Mouse (Mus musculus) embryonic facial prominence, embryonic 14.5 days (tissue): ENCODE measurements around the gene Rbbp4. TPM values are rescaled to one million over a fixed set of nuclear protein-coding genes. Genes with fewer than 3 reads are reported as not detected.

Source experiments
- ATAC-seq: fragments of 200-750 bp; cut with Nextera tagmentation; 2 replicates; pipeline ENCODE4 v1.8.0; 2017; ENCODE audit warnings: low read depth, moderate number of reproducible peaks, moderate TSS enrichment
- DNase-seq: peaks from one replicate; pipeline ENCODE4 v3.0.0-alpha.2; 2015; ENCODE audit warnings: low spot score
- H3K27ac ChIP-seq: fragments of 300-500 bp; sonication (generic); replicated peaks from 2 replicates; pipeline ENCODE4 v1.5.1; 2014; ENCODE audit warnings: low read depth, mild to moderate bottlenecking, low read length, moderate library complexity
- H3K27me3 ChIP-seq: fragments of 300-500 bp; sonication (generic); replicated peaks from 2 replicates; pipeline ENCODE4 v1.6.1; 2014; ENCODE audit warnings: low read length; ENCODE audit not compliant: control insufficient read depth, insufficient read depth
- H3K36me3 ChIP-seq: fragments of 300-500 bp; sonication (generic); 2 replicates; pipeline ENCODE4 v1.6.1; 2014; ENCODE audit warnings: low read length, mixed read lengths; ENCODE audit not compliant: control insufficient read depth, insufficient read depth
- H3K4me1 ChIP-seq: fragments of 300-500 bp; sonication (generic); 2 replicates; pipeline ENCODE4 v1.6.1; 2014; ENCODE audit warnings: antibody characterized with exemption, low read length; ENCODE audit not compliant: control insufficient read depth, insufficient read depth
- H3K4me2 ChIP-seq: fragments of 300-500 bp; sonication (generic); 2 replicates; pipeline ENCODE4 v1.6.1; 2014; ENCODE audit warnings: low read depth, mild to moderate bottlenecking, low read length, moderate library complexity, mixed read lengths
- H3K4me3 ChIP-seq: fragments of 300-500 bp; sonication (generic); 2 replicates; pipeline ENCODE4 v1.5.1; 2014; ENCODE audit warnings: low read depth, mild to moderate bottlenecking, low read length
- H3K9ac ChIP-seq: fragments of 300-500 bp; sonication (generic); 2 replicates; pipeline ENCODE4 v1.6.1; 2014; ENCODE audit warnings: low read depth, mild to moderate bottlenecking, low read length, moderate library complexity, mixed read lengths
- H3K9me3 ChIP-seq: fragments of 300-500 bp; sonication (generic); 2 replicates; pipeline ENCODE4 v1.6.1; 2016; ENCODE audit warnings: low read length; ENCODE audit not compliant: control insufficient read depth
- WGBS: fragments of 180-500 bp; shearing (Covaris S2); extraction: QIAGEN DNeasy Blood & Tissue Kit; methylation state at CpG from one replicate; pipeline ENCODE4 v1.1.7; 2014; 5-methylcytosine and 5-hydroxymethylcytosine counted together
- polyA plus RNA-seq: library from polyadenylated mRNA; unstranded; fragments of >200 nt; fragmentation: Nextera tagmentation; extraction: Ambion mirVana; gene quantifications from 2 replicates; pipeline ENCODE4 v1.2.1, GENCODE M21; 2014

Gene Rbbp4
- polyA plus RNA-seq: 304 and 320 TPM in 2 replicates

- DNase-seq (peak; percentile 100), ATAC-seq (peak; percentile 98)
- Histone ChIP-seq H3K4me1 (peaks cover 29% of the 10 kb centered on the region), H3K9ac (peak within 1 kb of the TSS; percentile 97), H3K27ac (peak within 1 kb of the TSS; percentile 97), H3K27me3 (no peaks in the 10 kb centered on the region), H3K4me2 (peak within 1 kb of the TSS; percentile 61), H3K4me3 (peak within 1 kb of the TSS; percentile 94), H3K9me3 (no peaks in the 10 kb centered on the region), H3K36me3 (peaks cover 35% of the 10 kb centered on the region)
- under 1% methylated on average over 58 of the region's 73 CpGs for WGBS
Measured at GRCm38 (mm10) chr4:129335216-129336074, at the start of gene Rbbp4, which contains the start of gene Zbtb8os. TSS of gene Rbbp4 (minus strand) at chr4:129335370. TSS of gene Zbtb8os (plus strand) at chr4:129335695.

GRCm38 (mm10) chr4:129384440-129384839 is 49.3 kb upstream of the Rbbp4 start:
- Histone ChIP-seq H3K4me2 (no peak overlapping the region), H3K9ac (no peak overlapping the region), H3K9me3 (no peaks in the 10 kb centered on the region), H3K4me1 (no peaks in the 10 kb centered on the region), H3K36me3 (no peaks in the 10 kb centered on the region), H3K27ac (no peak overlapping the region), H3K27me3 (no peaks in the 10 kb centered on the region), H3K4me3 (no peak overlapping the region)
- ATAC-seq (no peak), DNase-seq (peak; percentile 53)
- 25% methylated on average over 6 of the region's 6 CpGs for WGBS

DNA sequence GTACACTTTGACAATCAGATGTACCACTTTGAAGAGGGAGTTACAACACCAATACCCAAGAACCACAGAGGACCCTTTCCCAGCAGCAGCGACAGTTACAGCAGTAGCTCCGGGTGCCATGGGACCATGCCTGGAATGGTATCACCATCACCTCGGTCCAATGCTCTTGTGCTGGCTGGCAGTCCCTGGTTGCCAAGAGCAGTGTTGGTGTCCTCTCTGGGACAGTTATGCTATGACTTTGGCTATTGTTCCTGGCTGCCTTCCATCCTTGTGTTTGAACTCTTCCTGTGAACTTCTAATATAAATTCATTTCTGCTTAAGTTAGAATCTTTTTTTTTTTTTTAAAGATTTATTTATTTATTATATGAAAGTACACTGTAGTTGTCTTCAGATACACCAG is 48.4 kb upstream of the Rbbp4 start:
- no peak for DNase-seq
- 93% methylated on average over 3 of the region's 3 CpGs for WGBS
- H3K27ac ChIP-seq: no peak overlapping the region

DNA sequence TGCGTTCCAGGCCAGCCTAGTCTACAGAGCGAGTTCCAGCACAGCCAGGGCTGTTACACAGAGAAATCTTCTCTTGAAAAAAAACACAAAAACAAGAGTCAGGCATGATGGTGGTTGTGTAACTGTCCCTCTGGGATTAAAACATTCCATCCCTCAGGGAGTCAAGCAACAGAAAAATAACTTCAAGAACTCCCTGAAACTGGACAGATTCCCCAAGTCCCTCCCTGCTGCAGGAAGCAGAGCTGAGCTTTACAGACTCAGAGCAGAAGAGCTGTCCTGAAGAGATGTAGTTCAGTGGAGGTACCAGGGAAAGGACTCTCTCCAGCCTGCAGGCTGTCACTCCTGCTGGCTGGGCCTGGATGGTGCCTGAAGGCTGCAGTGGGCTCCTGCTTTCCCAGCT is 47.3 kb upstream of the Rbbp4 start:
- 93% methylated on average over 2 of the region's 2 CpGs for WGBS
- H3K4me3 ChIP-seq: no peak overlapping the region
- H3K27ac ChIP-seq: no peak overlapping the region
- H3K4me1 ChIP-seq: no peaks in the 10 kb centered on the region
- H3K9ac ChIP-seq: no peak overlapping the region
- 0 out of 2 replicates have a peak, but pooled peaks cover 4% of the 10 kb centered on the region for H3K27me3 ChIP-seq
- DNase-seq: no peak
- H3K9me3 ChIP-seq: no peaks in the 10 kb centered on the region
- no peak for ATAC-seq
- no peak overlapping the region for H3K4me2 ChIP-seq
- H3K36me3 ChIP-seq: no peaks in the 10 kb centered on the region

More for the DNA sequence above, 48.4 kb upstream of the Rbbp4 start:
- no peak overlapping the region for H3K4me3 ChIP-seq
- no peaks in the 10 kb centered on the region for H3K36me3 ChIP-seq
- no peak overlapping the region for H3K9ac ChIP-seq
- H3K4me1 ChIP-seq: no peaks in the 10 kb centered on the region
- H3K9me3 ChIP-seq: no peaks in the 10 kb centered on the region
- 0 out of 2 replicates have a peak, but pooled peaks cover 4% of the 10 kb centered on the region for H3K27me3 ChIP-seq
- no peak overlapping the region for H3K4me2 ChIP-seq
- ATAC-seq: no peak

- ATAC-seq: no peak
- no peak overlapping the region for H3K27ac ChIP-seq
- H3K9ac ChIP-seq: no peak overlapping the region
- no peak overlapping the region for H3K4me3 ChIP-seq
- no peaks in the 10 kb centered on the region for H3K36me3 ChIP-seq
- H3K9me3 ChIP-seq: no peaks in the 10 kb centered on the region
- no peak overlapping the region for H3K4me2 ChIP-seq
- 92% methylated on average over 9 of the region's 9 CpGs for WGBS
- 0 out of 2 replicates have a peak, but pooled peaks cover 4% of the 10 kb centered on the region for H3K27me3 ChIP-seq
- H3K4me1 ChIP-seq: no peaks in the 10 kb centered on the region
- no peak for DNase-seq
Measured at GRCm38 (mm10) chr4:129382029-129382428, 46.9 kb upstream of the Rbbp4 start.

DNA sequence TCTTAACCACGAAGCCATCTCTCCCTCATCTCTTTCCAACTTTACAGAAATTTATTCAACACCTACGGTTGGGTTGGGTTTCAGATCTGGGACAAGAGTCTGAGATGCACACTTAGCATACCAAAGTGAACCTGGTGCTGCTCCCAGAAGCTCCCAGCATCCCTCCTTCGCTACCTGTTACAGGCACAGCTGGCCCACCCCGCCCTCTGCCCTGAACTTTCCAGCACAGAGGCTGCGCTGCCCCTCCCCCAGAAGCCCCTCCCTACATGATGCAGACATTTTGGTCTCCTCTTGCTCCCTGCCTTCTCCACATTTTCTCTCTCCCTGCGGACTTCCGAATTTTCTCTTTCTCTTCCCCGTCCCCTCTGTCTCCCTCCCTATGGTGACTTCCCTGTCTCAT is 46.0 kb upstream of the Rbbp4 start:
- no peak for ATAC-seq
- Histone ChIP-seq H3K27ac (no peak overlapping the region), H3K36me3 (no peaks in the 10 kb centered on the region), H3K9ac (no peak overlapping the region), H3K9me3 (no peaks in the 10 kb centered on the region), H3K27me3 (peaks cover 10% of the 10 kb centered on the region; the same call in 1 of the 2 replicates), H3K4me3 (no peak overlapping the region), H3K4me1 (0 out of 2 replicates have a peak, but pooled peaks cover 3% of the 10 kb centered on the region), H3K4me2 (no peak overlapping the region)
- no peak for DNase-seq
- 76% methylated on average over 8 of the region's 8 CpGs for WGBS

GRCm38 (mm10) chr4:129379805-129380204 is 44.6 kb upstream of the Rbbp4 start:
- H3K9me3 ChIP-seq: no peaks in the 10 kb centered on the region
- no peak overlapping the region for H3K27ac ChIP-seq
- H3K4me1 ChIP-seq: 0 out of 2 replicates have a peak, but pooled peaks cover 3% of the 10 kb centered on the region
- H3K4me3 ChIP-seq: no peak overlapping the region
- peaks cover 17% of the 10 kb centered on the region for H3K27me3 ChIP-seq
- no peak for ATAC-seq
- no peaks in the 10 kb centered on the region for H3K36me3 ChIP-seq
- no peak for DNase-seq
- H3K9ac ChIP-seq: no peak overlapping the region
- H3K4me2 ChIP-seq: no peak overlapping the region
- 93% methylated on average over 3 of the region's 3 CpGs for WGBS

DNA sequence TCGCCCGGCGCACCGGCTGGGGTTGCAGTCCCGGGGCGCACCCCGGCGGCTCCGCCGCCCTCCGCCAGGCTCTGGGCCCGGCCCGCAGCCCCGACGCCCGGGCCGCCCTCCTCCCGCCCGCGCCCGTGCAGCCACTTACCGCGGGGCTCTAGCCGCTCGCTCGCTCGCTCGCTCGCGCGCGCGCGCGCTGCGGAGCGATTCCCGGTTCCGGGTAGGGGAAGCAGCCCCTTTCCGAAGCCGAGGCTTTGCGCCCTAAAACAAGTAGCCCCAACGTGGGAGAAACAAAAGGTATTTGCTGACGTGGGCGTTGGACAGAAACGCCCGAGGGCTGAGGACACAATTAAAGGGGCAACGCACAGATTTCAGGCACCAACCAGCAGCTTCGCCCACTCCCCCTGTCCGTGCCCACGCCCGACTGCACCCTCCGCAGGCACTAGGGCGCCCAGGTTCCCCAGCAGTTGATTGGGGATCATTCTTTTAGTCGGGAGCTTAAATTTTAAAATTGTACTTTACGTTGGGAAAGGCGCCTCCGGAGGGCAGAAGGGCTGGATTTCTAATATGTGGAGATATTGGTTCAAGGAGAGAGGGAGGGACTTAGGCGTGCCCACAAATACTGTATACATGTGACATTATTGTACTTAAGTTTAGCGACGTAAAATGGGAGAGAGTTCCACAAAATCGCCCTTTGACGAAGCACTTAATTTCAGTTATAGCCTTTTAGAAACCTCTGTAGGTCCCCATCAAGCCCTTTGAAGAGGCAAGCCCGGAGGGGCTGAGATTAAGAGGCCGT is 42.6 kb upstream of the Rbbp4 start, which contains the start of gene Zbtb8a:
TSS of gene Zbtb8a (minus strand) at position 516 of the 790 bp plus-strand sequence.
- DNase-seq: peak; percentile 76
- Histone ChIP-seq H3K4me1 (0 out of 2 replicates have a peak, but pooled peaks cover 3% of the 10 kb centered on the region), H3K4me2 (peak within 1 kb of the TSS; percentile 83), H3K9me3 (no peaks in the 10 kb centered on the region), H3K9ac (peak within 1 kb of the TSS; percentile 92), H3K27ac (peak within 1 kb of the TSS; percentile 90), H3K27me3 (peaks cover 17% of the 10 kb centered on the region), H3K4me3 (peak within 1 kb of the TSS; percentile 84), H3K36me3 (no peaks in the 10 kb centered on the region)
- peak; percentile 78 for ATAC-seq
- WGBS: 2% methylated on average over 45 of the region's 65 CpGs
